Mouse (Mus musculus) R1 (cell line): ENCODE measurements around the gene Csrnp1.

Experiments used
- DNase-seq: peaks from one replicate; pipeline ENCODE4 v3.0.0-alpha.2; 2018; ENCODE audit warnings: low read depth, low spot score

Csrnp1 gene

DNA sequence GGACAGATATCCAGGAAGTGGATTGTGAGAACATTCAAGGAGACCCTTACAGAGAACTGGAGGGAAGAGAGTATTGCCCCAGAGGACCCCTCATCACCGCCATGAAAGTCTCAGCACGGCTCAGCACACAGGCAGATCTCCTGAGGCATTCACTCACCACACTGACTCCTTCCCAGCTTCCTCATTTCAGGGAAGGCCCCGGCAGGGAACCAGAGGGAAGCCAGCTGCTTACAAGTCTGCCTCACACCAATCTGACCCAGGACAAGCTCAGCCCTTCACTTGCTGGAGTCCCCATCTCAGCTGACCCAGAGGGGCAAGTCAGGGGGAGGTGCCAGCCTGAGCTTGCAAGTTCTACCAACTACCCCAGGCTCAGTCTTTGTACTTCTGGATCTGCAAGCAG, 35.7 kb downstream of the Csrnp1 start:
- no peak for DNase-seq

DNA sequence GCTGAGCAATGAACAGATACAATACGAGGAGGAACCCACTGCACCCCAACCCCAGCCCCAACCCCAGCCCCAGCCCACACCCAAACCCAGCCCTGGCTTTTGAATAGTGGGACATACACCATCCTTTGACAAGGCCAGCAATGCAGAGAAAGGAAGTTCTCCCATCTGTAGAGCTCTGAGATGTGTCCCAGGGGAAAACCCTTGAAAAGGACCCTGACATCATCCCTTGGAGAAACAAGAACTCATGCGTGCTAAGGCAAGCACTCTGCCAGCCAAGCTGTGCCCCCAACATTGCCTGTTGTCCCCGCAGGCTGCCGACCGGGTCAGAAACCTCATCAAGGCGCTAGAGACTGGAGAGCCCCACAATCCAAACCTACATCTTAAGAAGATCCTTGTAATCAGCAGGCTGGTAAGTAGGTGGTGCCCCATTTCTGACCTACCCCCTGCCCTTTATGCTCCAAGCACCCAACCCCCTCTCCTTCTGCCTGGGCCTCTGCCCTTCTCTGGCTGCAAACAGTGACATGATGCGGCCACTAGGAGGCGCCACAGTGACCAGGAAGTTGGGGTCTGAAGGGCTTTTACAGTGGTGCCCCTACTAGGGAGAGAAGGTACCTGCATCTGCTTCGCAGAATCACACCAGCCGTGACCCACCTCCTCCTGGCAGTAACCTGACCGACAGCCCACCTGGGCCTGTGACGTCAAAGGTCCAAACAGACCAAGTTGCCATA, 39.1 kb downstream of the Csrnp1 start:
- peak; percentile 80 for DNase-seq

DNA sequence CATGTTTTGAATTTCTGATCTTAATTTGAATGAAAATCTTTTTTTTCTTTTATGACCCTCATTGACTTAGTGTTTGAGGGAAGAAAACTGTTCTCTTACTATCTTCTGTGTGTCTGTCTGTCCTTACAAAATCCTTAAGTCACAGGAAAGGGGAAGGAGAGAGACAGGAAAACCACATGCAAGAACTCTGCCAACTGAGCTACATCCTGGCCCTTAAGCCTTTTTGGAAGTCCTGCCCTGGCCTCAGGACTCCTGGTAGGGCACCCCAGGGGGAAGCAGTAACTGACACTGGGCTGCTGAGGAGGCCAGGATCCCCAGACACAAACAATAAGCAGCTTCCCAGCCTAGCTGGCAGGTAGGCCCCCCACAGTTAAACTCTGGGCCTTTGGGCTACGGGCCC, 41.1 kb downstream of the Csrnp1 start:
- DNase-seq: no peak

DNA sequence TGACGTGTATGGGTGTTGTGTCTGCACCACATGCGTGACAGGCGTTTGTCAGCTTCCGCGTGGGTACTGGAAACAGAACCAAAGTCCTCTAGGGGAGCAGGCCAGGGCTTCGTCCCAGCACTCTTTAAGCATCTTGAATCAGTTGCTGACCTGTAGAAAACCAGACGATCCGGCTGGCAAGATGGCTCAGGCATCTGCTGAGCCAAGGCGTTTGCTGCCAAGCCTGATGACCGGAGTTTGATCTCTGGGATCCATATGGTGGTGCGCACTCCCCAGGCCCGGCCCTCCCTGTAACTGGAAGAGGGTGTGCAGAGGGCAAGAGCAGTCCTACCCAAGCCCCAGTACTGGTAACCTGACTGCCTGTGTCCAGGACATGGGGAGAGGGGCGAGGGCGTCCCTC, 42.6 kb downstream of the Csrnp1 start:
- no peak for DNase-seq

DNA sequence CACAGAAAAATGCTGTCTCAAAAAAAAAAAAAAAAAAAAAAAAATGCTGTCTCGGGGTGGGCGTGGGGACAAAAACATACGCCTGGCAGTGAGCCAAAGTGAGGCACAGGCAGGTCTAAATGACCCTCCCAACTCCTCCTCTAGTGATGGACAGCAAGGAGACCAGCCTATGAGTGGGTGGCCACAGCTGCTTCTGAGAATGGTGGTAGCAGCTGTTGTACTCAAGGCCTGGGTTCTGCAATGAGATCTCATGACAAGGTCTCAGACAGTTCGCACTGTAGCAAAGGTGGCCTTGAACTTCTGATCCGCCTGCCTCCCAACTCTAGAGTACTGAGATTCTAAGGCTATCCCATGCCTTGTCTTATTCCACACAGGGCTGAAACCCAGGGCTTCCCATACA, 43.1 kb downstream of the Csrnp1 start:
- DNase-seq: no peak

DNA sequence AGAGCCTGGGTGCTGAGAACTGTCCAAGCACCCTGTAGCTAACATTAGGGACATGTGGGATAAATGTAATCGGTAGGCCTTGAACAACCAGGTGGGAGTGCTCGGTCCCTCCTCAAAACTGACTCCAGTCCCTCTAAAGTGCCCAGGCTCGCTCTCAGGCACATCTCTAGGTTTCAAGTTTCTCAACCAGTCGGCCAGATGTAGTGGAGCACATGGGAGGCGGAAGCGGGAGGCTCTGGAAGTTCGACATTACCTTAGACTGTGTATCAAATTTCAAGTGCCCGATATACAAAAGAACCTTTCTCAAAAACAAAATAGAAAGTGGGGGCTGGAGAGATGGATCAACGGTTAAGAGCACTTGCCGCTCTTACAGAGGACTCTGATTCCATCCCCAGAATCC, 44.8 kb downstream of the Csrnp1 start:
- DNase-seq: no peak

DNA sequence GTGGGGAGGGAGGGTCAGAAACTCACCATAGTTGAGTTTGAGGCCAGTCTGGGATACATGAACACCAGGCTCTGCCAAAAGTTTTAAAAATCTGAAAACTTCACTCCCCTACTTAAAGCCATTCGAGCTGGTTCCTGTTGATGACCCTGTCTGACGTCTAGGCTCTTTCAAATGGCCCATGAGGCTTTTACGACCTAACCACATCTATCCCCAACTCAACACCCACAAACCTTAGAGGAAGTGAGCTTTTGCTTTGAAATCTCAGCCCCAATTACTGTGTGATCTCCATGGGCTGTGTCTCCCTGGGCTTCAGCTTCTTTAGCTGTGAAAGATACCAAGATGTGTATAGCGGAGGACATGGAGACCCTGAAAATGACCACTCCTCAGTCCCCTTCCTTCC, 46.0 kb downstream of the Csrnp1 start:
- no peak for DNase-seq

DNA sequence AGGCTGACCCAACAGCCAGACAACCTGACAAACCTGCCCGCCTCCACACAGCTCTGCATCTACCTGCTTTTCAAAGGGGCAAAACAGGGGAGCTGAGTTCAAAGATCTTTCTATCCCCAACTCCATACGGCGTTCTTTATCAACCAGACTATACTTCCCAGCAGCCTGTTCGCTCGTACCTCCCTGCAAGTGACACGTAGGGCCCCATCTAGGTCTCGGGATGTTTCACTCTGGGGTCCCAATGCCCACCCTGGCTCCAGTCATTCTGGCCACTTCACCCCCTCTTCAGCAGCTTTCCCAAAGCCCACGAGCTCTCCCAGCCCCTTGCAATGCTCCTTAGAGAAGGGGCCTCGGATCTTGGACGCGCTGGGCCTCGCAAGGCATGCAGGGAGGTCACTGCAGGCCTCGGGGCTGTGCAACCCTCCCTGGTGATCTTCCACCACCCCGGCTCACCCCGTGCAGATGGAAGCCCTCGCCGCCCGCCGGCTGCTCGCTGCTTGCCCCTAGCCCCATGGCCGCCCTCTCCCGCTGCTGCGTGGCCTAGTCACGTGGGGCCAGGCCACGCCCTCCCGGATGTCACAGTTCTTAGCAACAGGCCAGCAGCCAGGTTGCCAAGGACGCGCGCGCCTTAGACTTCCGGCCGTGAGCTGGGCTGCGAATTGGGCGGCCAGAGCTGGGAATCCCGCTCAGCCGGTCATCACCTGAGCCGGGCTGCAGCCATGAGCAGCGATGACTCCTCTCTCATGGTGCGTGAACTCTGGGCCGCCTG, 47.3 kb downstream of the Csrnp1 start, which contains the start of the genes Gorasp1 and Ttc21a:
TSS of gene Gorasp1 (minus strand) at position 561 of the 769 bp plus-strand sequence.
TSS of gene Ttc21a (plus strand) at position 602 of the 769 bp plus-strand sequence.
- peak; percentile 91 for DNase-seq

DNA sequence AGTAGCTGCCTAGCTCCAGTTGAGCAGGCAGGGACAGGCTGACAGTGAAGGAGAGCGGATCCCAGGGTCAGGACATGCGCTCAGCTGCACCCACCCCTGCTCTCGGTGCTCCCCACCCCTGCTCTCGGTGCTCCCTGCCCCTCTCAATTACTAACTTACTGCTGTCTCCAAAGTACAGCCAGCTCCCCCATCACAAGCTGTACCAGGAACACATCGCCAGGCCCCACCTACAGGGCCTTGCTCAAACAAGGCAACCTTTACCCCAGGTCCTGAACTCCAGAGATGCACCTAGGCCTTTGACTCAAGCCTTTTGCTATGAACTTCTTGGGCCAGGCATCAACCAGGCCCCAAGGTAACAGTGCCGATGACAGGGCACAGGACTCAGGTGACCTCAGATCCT, 50.8 kb downstream of the Csrnp1 start:
- DNase-seq: no peak

DNA sequence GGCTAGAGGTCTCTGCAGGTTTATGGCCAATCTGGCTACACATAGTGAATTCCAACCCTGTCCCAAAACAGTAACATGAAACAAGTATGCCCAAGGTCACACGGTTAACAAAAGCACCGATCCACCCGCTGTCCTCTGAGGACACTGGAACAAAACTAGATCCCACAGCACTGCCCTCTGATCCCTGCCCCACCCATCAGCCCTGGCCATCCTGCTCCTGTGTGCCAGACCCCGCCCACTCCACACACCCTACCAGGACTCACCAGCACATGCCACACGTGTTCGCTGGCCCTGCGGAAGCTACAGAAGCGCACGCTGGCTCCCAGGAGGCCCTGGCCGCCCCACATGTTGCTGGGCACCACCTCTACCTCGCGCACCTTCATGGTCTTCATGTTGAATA, 52.1 kb downstream of the Csrnp1 start:
- DNase-seq: peak; percentile 31

DNA sequence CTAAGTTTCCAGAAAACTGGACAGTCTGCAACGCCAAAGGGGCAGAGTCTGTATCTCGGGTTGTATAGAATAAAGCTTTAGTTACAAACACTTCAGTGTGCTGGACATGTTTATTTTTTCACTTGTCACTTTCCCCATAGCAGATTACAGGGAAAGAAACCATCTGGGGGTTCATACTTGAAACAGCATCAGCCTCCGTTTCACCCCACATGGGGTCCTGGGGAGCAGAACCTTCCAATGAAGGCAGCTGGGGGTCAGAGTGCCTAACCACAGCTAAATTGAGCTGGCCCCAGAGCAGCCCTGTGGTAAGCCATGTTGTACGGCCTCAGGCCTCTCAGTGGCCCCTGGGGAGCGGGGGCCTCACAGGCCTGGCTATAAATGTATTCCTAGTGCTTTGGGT, 58.0 kb downstream of the Csrnp1 start:
- no peak for DNase-seq

DNA sequence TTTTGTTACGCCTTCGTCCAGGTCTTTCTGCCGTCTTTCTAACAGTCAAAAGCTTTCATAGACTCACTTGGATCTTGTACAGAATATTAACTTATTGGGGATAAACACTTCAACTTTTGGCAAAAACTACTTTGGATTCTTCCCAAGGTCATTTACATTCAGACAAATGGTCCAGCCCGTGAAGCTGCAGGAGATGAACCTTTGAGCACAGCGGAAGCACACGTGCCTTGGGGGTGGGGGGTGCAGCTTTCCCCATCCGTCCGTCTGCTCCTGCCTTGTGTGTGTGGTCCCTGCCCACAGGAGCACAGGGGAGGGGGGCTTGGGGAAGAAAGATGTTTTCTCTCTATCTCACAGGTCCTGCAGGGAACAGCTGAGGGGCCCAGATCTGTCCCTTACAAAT, 58.7 kb downstream of the Csrnp1 start:
- no peak for DNase-seq

DNA sequence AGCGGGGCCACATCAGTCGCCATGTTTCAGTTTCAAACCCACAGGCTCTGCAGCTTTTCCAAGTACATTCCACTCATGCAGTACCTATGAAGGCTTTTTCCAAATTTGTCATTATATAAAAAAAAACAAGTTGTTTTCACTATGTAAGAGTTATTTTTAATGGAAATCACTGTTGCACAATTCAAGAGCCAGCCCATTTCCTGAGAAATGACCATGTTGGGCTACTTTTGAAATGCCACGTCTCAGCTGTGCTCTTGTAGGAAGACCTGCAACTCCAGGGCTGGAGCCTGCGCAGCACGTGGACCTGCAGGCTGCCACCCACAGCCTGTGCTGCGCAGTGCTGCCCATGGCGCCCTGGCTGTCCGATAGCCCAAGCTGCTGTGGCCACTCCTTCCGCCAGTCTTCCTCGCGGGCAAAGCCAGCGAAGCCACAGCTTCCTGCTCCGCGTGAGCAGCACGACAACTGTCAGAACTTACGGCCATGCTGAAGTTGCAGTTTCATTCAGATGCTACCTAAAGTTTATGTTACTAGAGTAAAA, 59.3 kb downstream of the Csrnp1 start:
- DNase-seq: no peak

DNA sequence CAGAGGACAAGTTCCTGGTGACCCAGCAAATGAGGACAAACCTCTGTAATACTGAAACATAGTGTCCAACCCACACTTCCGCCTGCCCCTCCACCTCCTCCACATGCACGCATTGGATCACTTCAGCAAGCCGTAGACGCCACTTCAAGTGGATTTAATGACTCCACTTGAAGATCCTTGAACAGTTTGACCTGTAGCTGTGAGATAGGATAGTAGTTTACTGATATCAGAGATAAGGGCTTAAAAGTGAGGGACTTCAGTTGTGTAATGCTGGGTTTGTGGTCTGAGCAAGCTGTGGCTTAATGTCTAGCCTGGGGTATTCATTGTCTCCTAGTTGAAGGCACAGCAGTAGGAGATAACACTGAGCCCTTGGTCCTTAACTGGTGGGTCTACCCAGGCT, 61.0 kb downstream of the Csrnp1 start:
- no peak for DNase-seq
